In genomic region chr7:84884530-84884929, GRCm38 (mm10) we compare ENCODE assay signal across 15 mouse cellular contexts. TPM values are rescaled to one million over a fixed set of nuclear protein-coding genes. Genes with fewer than 3 reads are reported as not detected.
DNase-seq lines count a peak whose midpoint lies in the region; ATAC-seq and TF ChIP-seq lines count a peak whose summit lies in the region.
"Had no signal": no experiment of that assay in that cellular context is flagged by ENCODE, and none has a peak within 500 bp of the region (broad histone marks: within the 10 kb centered on the region; RNA-seq: fewer than 3 reads in every experiment).

No protein-coding gene starts in this region.

- H3K4me1 ChIP-seq in forebrain, embryonic 14.5 days (ENCODE audit: control insufficient read depth, insufficient read depth, low read length) = no peaks in the 10 kb centered on the region
- H3K4me1 ChIP-seq in forebrain, embryonic 16.5 days (replicated peaks; ENCODE audit: control insufficient read depth, insufficient read depth, low read length) = no peaks in the 10 kb centered on the region
- H3K4me1 ChIP-seq in E14TG2a.4 (replicated peaks; ENCODE audit: low read depth, low read length) = no peaks in the 10 kb centered on the region
- H3K4me1 ChIP-seq: heart, embryonic 12.5 days; limb, embryonic 15.5 days had no signal

- no peaks in the 10 kb centered on the region for H3K9me3 ChIP-seq in forebrain, embryonic 14.5 days (replicated peaks; ENCODE audit: control insufficient read depth, low read length)
- no peaks in the 10 kb centered on the region for H3K9me3 ChIP-seq in forebrain, embryonic 16.5 days (ENCODE audit: control insufficient read depth, low read length)
- H3K9me3 ChIP-seq in E14TG2a.4 (ENCODE audit: low read length) = peaks cover 2% of the 10 kb centered on the region; the same call in 1 of the 2 replicates
- H3K9me3 ChIP-seq: limb, embryonic 15.5 days had no signal

- 59% methylated on average over 1 of the region's 1 CpGs for WGBS in forebrain, embryonic 14.5 days
- WGBS in forebrain, embryonic 16.5 days = 65% methylated on average over 1 of the region's 1 CpGs

- H3K27me3 ChIP-seq in forebrain, embryonic 14.5 days (replicated peaks; ENCODE audit: control insufficient read depth, insufficient read depth, low read length) = no peaks in the 10 kb centered on the region
- H3K27me3 ChIP-seq in forebrain, embryonic 16.5 days (replicated peaks; ENCODE audit: control insufficient read depth, insufficient read depth, low read length) = no peaks in the 10 kb centered on the region
- H3K27me3 ChIP-seq in E14TG2a.4 (ENCODE audit: insufficient read depth, low read length) = no peaks in the 10 kb centered on the region
- H3K27me3 ChIP-seq: heart, embryonic 12.5 days; limb, embryonic 15.5 days had no signal

- no peak overlapping the region for H3K9ac ChIP-seq in forebrain, embryonic 14.5 days (ENCODE audit: low read length)
- H3K9ac ChIP-seq in forebrain, embryonic 16.5 days (replicated peaks; ENCODE audit: low read depth, low read length) = no peak overlapping the region
- H3K9ac ChIP-seq: heart, embryonic 12.5 days; limb, embryonic 15.5 days had no signal

- no peak for ATAC-seq in forebrain, embryonic 14.5 days
- no peak for ATAC-seq in forebrain, embryonic 16.5 days
- ATAC-seq: activated CD4-positive, CD25-positive, alpha-beta regulatory T cell, adult 4 months; inflammation-experienced regulatory T-cells, adult 6 months had no signal

- H3K27ac ChIP-seq in forebrain, embryonic 14.5 days (ENCODE audit: low read depth, low read length) = no peak overlapping the region
- H3K27ac ChIP-seq in forebrain, embryonic 16.5 days (ENCODE audit: low read length) = no peak overlapping the region
- H3K27ac ChIP-seq: limb, embryonic 15.5 days; macrophage had no signal

- no peak overlapping the region for H3K4me2 ChIP-seq in forebrain, embryonic 14.5 days (ENCODE audit: low read length)
- H3K4me2 ChIP-seq in forebrain, embryonic 16.5 days (ENCODE audit: low read length) = no peak overlapping the region
- H3K4me2 ChIP-seq: heart, embryonic 12.5 days; limb, embryonic 15.5 days had no signal

- peak; percentile 1 for DNase-seq in forebrain, embryonic 14.5 days (ENCODE audit: low spot score)
- peak; percentile 3 to 10 for DNase-seq in left cerebral cortex, adult 18-20 months (ENCODE audit: low spot score in 2 of 2)
- DNase-seq in left cerebral cortex, postnatal 36 days (ENCODE audit: low spot score in 2 of 2) = no peak
- DNase-seq in embryo, embryonic 10.5 days (ENCODE audit: low spot score) = peak; percentile 18
- DNase-seq in adrenal gland, postnatal 14 days = no peak
- DNase-seq in heart, postnatal 14 days = no peak
- DNase-seq: thymus, adult 18-20 months had no signal

- intact Hi-C loops in left cerebral cortex, postnatal 36 days (cut with DNase I) = no loop called here
- intact Hi-C loops in heart, postnatal 14 days (cut with DNase I) = no loop called here

- no peak overlapping the region for H3K4me3 ChIP-seq in forebrain, embryonic 14.5 days (ENCODE audit: low read depth, low read length)
- H3K4me3 ChIP-seq in forebrain, embryonic 16.5 days (replicated peaks; ENCODE audit: low read length) = no peak overlapping the region
- H3K4me3 ChIP-seq in E14TG2a.4 (replicated peaks; ENCODE audit: low read length) = no peak overlapping the region
- H3K4me3 ChIP-seq: heart, embryonic 12.5 days; limb, embryonic 15.5 days had no signal

- H3K36me3 ChIP-seq in forebrain, embryonic 14.5 days (ENCODE audit: control insufficient read depth, insufficient read depth, low read length) = no peaks in the 10 kb centered on the region
- no peaks in the 10 kb centered on the region for H3K36me3 ChIP-seq in forebrain, embryonic 16.5 days (ENCODE audit: control insufficient read depth, insufficient read depth)
- no peaks in the 10 kb centered on the region for H3K36me3 ChIP-seq in E14TG2a.4 (ENCODE audit: insufficient read depth, low read length)
- H3K36me3 ChIP-seq: heart, embryonic 12.5 days; limb, embryonic 15.5 days had no signal

- TF ChIP-seq CTCF in E14TG2a.4 (conservative IDR thresholded peaks at IDR 0.05; ENCODE audit: low read length) = peak; percentile 34

RNA-seq across cellular contexts. Expression of gene Olfr291, which starts 31.2 kb away (rescaled TPM):
- polyA plus RNA-seq in forebrain, embryonic 14.5 days (2014; fragmentation: Nextera tagmentation; extraction: Ambion mirVana) = not detected in 2 replicates
- polyA plus RNA-seq in forebrain, embryonic 16.5 days (2015; fragmentation: Nextera tagmentation; extraction: Ambion mirVana) = not detected in 2 replicates
- total RNA-seq in left cerebral cortex, adult 18-20 months (2021) = not detected
- not detected for total RNA-seq in left cerebral cortex, postnatal 36 days (2021)
- total RNA-seq in adrenal gland, postnatal 14 days (2021) = not detected in 2 replicates
- not detected for total RNA-seq in heart, postnatal 14 days (2021)
- total RNA-seq: layer of hippocampus, postnatal 25 days had no signal
- polyA plus RNA-seq: activated CD4-positive, CD25-positive, alpha-beta regulatory T cell, adult 4 months; heart, embryonic 12.5 days; inflammation-experienced regulatory T-cells, adult 6 months; limb, embryonic 15.5 days; macrophage had no signal

Comparison
In these comparisons a context has a peak if more than half of its experiments do, and no peak if none do; other contexts are left out.
1. DNase-seq: peak in forebrain, embryonic 14.5 days (single experiment), left cerebral cortex, adult 18-20 months (2 of 2) and embryo, embryonic 10.5 days (single experiment); none in left cerebral cortex, postnatal 36 days (0 of 2), adrenal gland, postnatal 14 days (single experiment) and heart, postnatal 14 days (0 of 2).